Mouse (Mus musculus) heart, embryonic 13.5 days (tissue): ENCODE measurements at regions not wholly inside any gene's neighbourhood (a gene's known extent, or its start where the extent isn't known, plus 50 kb on each side); places are given as distances from the start of the nearest gene placed in this dataset.

Experiments used
- ATAC-seq: fragments of 200-750 bp; cut with Nextera tagmentation; 2 replicates; pipeline ENCODE4 v1.8.0; 2017; ENCODE audit warnings: moderate TSS enrichment; ENCODE audit not compliant: insufficient number of reproducible peaks, low FRiP score, low TSS enrichment; ENCODE audit errors: extremely low read depth
- H3K27ac ChIP-seq: fragments of 300-500 bp; sonication (generic); replicated peaks from 2 replicates; pipeline ENCODE4 v1.5.1; 2015; ENCODE audit warnings: moderate library complexity, mild to moderate bottlenecking, inconsistent platforms
- H3K27me3 ChIP-seq: fragments of 300-500 bp; sonication (generic); replicated peaks from 2 replicates; pipeline ENCODE4 v1.6.1; 2015; ENCODE audit warnings: mild to moderate bottlenecking, inconsistent platforms
- H3K36me3 ChIP-seq: fragments of 300-500 bp; sonication (generic); 2 replicates; pipeline ENCODE4 v1.6.1; 2015; ENCODE audit warnings: mild to moderate bottlenecking, inconsistent platforms
- H3K4me1 ChIP-seq: fragments of 300-500 bp; sonication (generic); 2 replicates; pipeline ENCODE4 v1.6.1; 2015; ENCODE audit warnings: inconsistent platforms
- H3K4me2 ChIP-seq: fragments of 300-500 bp; sonication (generic); 2 replicates; pipeline ENCODE4 v1.6.1; 2015; ENCODE audit warnings: inconsistent platforms, mild to moderate bottlenecking, moderate library complexity
- H3K4me3 ChIP-seq: fragments of 300-500 bp; sonication (generic); 2 replicates; pipeline ENCODE4 v1.5.1; 2015; ENCODE audit warnings: moderate library complexity, mild to moderate bottlenecking, inconsistent platforms
- H3K9ac ChIP-seq: fragments of 300-500 bp; sonication (generic); 2 replicates; pipeline ENCODE4 v1.6.1; 2015; ENCODE audit warnings: inconsistent platforms, mild to moderate bottlenecking, moderate library complexity
- H3K9me3 ChIP-seq: fragments of 300-500 bp; sonication (generic); 2 replicates; pipeline ENCODE4 v1.6.1; 2016; ENCODE audit warnings: inconsistent platforms
- WGBS: fragments of 180-500 bp; shearing (Covaris S2); methylation state at CpG from one replicate; pipeline ENCODE4 v1.1.7; 2015; ENCODE audit warnings: mixed read lengths; 5-methylcytosine and 5-hydroxymethylcytosine counted together

GRCm38 (mm10) chr8:103409121-103409551 lies 623.7 kb upstream of the Cdh11 start:
- Histone ChIP-seq H3K27ac (peak overlapping the region; percentile 64), H3K9ac (no peak overlapping the region), H3K36me3 (no peaks in the 10 kb centered on the region), H3K4me3 (no peak overlapping the region), H3K4me2 (no peak overlapping the region), H3K27me3 (no peaks in the 10 kb centered on the region), H3K9me3 (no peaks in the 10 kb centered on the region), H3K4me1 (peaks cover 49% of the 10 kb centered on the region)
- 21% methylated on average over 2 of the region's 2 CpGs for whole genome bisulfite sequencing
- peak; percentile 42; the same call in 1 of the 2 replicates for ATAC-seq

- WGBS = 69% methylated on average over 7 of the region's 7 CpGs
- H3K27ac ChIP-seq = no peak overlapping the region
- no peak overlapping the region for H3K4me3 ChIP-seq
- H3K36me3 ChIP-seq = no peaks in the 10 kb centered on the region
- no peak overlapping the region for H3K9ac ChIP-seq
- H3K27me3 ChIP-seq = no peaks in the 10 kb centered on the region
- no peaks in the 10 kb centered on the region for H3K9me3 ChIP-seq
- ATAC-seq = no peak
- H3K4me1 ChIP-seq = peaks cover 30% of the 10 kb centered on the region
- no peak overlapping the region for H3K4me2 ChIP-seq
Measured at GRCm38 (mm10) chr8:103412731-103413130, 627.3 kb upstream of the Cdh11 start.

- no peak overlapping the region for H3K4me3 ChIP-seq
- peak overlapping the region; percentile 50 for H3K27ac ChIP-seq
- WGBS = 49% methylated on average over 11 of the region's 11 CpGs
- no peaks in the 10 kb centered on the region for H3K36me3 ChIP-seq
- no peaks in the 10 kb centered on the region for H3K27me3 ChIP-seq
- H3K9me3 ChIP-seq = no peaks in the 10 kb centered on the region
- H3K4me1 ChIP-seq = peaks cover 21% of the 10 kb centered on the region
- H3K9ac ChIP-seq = no peak overlapping the region
- no peak overlapping the region for H3K4me2 ChIP-seq
- ATAC-seq = no peak
Measured at GRCm38 (mm10) chr8:103413589-103414575, 628.4 kb upstream of the Cdh11 start.

- no peak overlapping the region for H3K4me2 ChIP-seq
- peaks cover 17% of the 10 kb centered on the region for H3K4me1 ChIP-seq
- H3K27me3 ChIP-seq = no peaks in the 10 kb centered on the region
- no peak overlapping the region for H3K4me3 ChIP-seq
- 77% methylated on average over 2 of the region's 2 CpGs for WGBS
- no peaks in the 10 kb centered on the region for H3K9me3 ChIP-seq
- H3K9ac ChIP-seq = no peak overlapping the region
- H3K36me3 ChIP-seq = no peaks in the 10 kb centered on the region
- no peak for ATAC-seq
- H3K27ac ChIP-seq = no peak overlapping the region
Measured at GRCm38 (mm10) chr8:103422313-103422973, 637.0 kb upstream of the Cdh11 start.

GRCm38 (mm10) chr8:103425967-103426366 lies 640.5 kb upstream of the Cdh11 start:
- WGBS = 66% methylated on average over 1 of the region's 1 CpGs
- no peaks in the 10 kb centered on the region for H3K36me3 ChIP-seq

GRCm38 (mm10) chr8:103430874-103431492 lies 645.5 kb upstream of the Cdh11 start:
- Histone ChIP-seq H3K9ac (no peak overlapping the region), H3K4me2 (no peak overlapping the region), H3K36me3 (no peaks in the 10 kb centered on the region), H3K4me1 (no peaks in the 10 kb centered on the region), H3K9me3 (no peaks in the 10 kb centered on the region), H3K27ac (no peak overlapping the region), H3K27me3 (no peaks in the 10 kb centered on the region), H3K4me3 (no peak overlapping the region)
- no peak for ATAC-seq
- WGBS = 82% methylated on average over 3 of the region's 3 CpGs

More at GRCm38 (mm10) chr8:103425967-103426366, 640.5 kb upstream of the Cdh11 start:
- H3K27ac ChIP-seq = no peak overlapping the region
- H3K4me3 ChIP-seq = no peak overlapping the region
- H3K4me1 ChIP-seq = peaks cover 8% of the 10 kb centered on the region
- H3K27me3 ChIP-seq = no peaks in the 10 kb centered on the region
- no peak overlapping the region for H3K4me2 ChIP-seq
- H3K9ac ChIP-seq = no peak overlapping the region
- H3K9me3 ChIP-seq = no peaks in the 10 kb centered on the region
- ATAC-seq = no peak

GRCm38 (mm10) chr8:103433532-103434105 lies 648.2 kb upstream of the Cdh11 start:
- Histone ChIP-seq H3K27me3 (no peaks in the 10 kb centered on the region), H3K9me3 (no peaks in the 10 kb centered on the region), H3K4me3 (no peak overlapping the region), H3K4me2 (no peak overlapping the region), H3K9ac (no peak overlapping the region), H3K27ac (no peak overlapping the region), H3K4me1 (no peaks in the 10 kb centered on the region), H3K36me3 (no peaks in the 10 kb centered on the region)
- 90% methylated on average over 6 of the region's 6 CpGs for WGBS
- ATAC-seq = no peak

GRCm38 (mm10) chr8:103438995-103439717 lies 653.7 kb upstream of the Cdh11 start:
- ATAC-seq = no peak

GRCm38 (mm10) chr8:103441163-103441562 lies 655.7 kb upstream of the Cdh11 start:
- Histone ChIP-seq H3K9ac (no peak overlapping the region), H3K4me3 (no peak overlapping the region), H3K27me3 (no peaks in the 10 kb centered on the region), H3K27ac (no peak overlapping the region), H3K36me3 (no peaks in the 10 kb centered on the region), H3K4me1 (peaks cover 30% of the 10 kb centered on the region), H3K9me3 (no peaks in the 10 kb centered on the region), H3K4me2 (no peak overlapping the region)
- no peak for ATAC-seq
- 53% methylated on average over 5 of the region's 5 CpGs for WGBS

More at GRCm38 (mm10) chr8:103438995-103439717, 653.7 kb upstream of the Cdh11 start:
- Histone ChIP-seq H3K4me3 (no peak overlapping the region), H3K4me2 (no peak overlapping the region), H3K9me3 (no peaks in the 10 kb centered on the region), H3K36me3 (no peaks in the 10 kb centered on the region), H3K4me1 (peaks cover 14% of the 10 kb centered on the region), H3K9ac (no peak overlapping the region), H3K27ac (no peak overlapping the region; the same call in 1 of the 2 replicates), H3K27me3 (no peaks in the 10 kb centered on the region)
- WGBS = 53% methylated on average over 6 of the region's 6 CpGs

- H3K9ac ChIP-seq = no peak overlapping the region
- no peak overlapping the region for H3K27ac ChIP-seq
- no peaks in the 10 kb centered on the region for H3K36me3 ChIP-seq
- no peak for ATAC-seq
- no peaks in the 10 kb centered on the region for H3K27me3 ChIP-seq
- peaks cover 30% of the 10 kb centered on the region for H3K4me1 ChIP-seq
- no peak overlapping the region for H3K4me2 ChIP-seq
- WGBS = 21% methylated on average over 6 of the region's 6 CpGs
- no peak overlapping the region for H3K4me3 ChIP-seq
- H3K9me3 ChIP-seq = no peaks in the 10 kb centered on the region
Measured at GRCm38 (mm10) chr8:103442420-103443125, 657.1 kb upstream of the Cdh11 start.
